Mouse (Mus musculus): ENCODE measurements around the gene Prlh. TPM values are rescaled to one million over a fixed set of nuclear protein-coding genes. Genes with fewer than 3 reads are reported as not detected.

The Prlh gene
- polyA plus RNA-seq, 2 experiments, result not detected

DNA sequence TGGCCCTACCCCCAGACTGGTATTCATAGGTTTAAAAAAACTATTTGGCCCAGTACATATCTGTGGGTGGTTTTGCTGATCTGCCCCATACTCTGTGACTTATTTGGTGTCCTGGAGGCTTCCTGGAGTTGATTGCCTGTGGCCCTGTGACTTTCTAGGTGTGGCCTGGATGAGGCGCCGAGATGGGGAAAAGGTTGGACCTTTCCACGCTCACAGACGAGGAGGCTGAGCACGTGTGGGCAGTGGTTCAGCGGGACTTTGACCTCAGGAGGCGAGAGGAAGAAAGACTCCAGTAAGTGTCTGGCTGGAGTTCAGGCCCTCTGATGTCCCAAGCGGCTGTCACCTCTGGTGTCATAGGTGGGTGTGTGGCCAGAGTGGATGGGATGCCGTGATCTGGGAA, 31.2 kb upstream of the Prlh start:
- H3K4me1 ChIP-seq (replicated peaks; ENCODE audit: control insufficient read depth in 2 of 2, insufficient read depth in 2 of 2, low read length in 1 of 2), result no peaks in the 10 kb centered on the region
- WGBS (ENCODE audit: insufficient replicate concordance), result 68% methylated on average over 9 of the region's 9 CpGs
- H3K27me3 ChIP-seq (ENCODE audit: control insufficient read depth, insufficient read depth, low read length), result no peaks in the 10 kb centered on the region
- TF ChIP-seq EP300 (IDR thresholded peaks at IDR 0.05; ENCODE audit: low read depth) (no peak), CTCF (IDR thresholded peaks at IDR 0.05; ENCODE audit: low read depth) (no peak)
- no peak overlapping the region for H3K27ac ChIP-seq
- ATAC-seq (ENCODE audit: insufficient read depth), result no peak
- H3K4me3 ChIP-seq (ENCODE audit: insufficient read depth in 1 of 2, low read depth in 2 of 2, low read length in 2 of 2), result no peak overlapping the region
- H3K36me3 ChIP-seq (replicated peaks; ENCODE audit: control insufficient read depth, insufficient read depth, low read depth), result no peaks in the 10 kb centered on the region
- no peak overlapping the region for H3K9ac ChIP-seq (replicated peaks)
- no peak for DNase-seq (ENCODE audit: low read depth in 3 of 3, low spot score in 3 of 3)
- no peak overlapping the region for H3K4me2 ChIP-seq (ENCODE audit: low read depth)
- no peaks in the 10 kb centered on the region for H3K9me3 ChIP-seq (ENCODE audit: control insufficient read depth, low read length)

DNA sequence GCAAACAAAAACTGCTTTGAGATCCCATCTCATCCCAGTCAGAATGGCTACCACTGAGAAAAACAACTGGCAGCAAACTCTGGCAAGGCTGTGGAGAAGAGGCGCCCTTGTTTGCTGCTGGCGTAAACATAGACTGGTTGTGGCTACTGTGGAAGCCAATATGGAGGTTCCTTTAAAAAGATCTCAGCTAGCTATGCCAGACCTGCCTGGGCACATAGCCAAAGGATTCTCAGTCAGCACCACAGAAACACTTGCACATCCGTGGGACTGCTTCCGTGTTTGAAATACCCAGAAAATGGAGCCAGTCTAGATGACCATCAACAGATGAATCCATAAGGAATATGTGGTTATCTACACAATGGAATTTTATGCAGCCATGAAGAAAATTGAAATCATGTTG, 26.9 kb upstream of the Prlh start:
- DNase-seq (ENCODE audit: low read depth in 3 of 3, low spot score in 3 of 3), result no peak
- H3K27ac ChIP-seq, result no peak overlapping the region
- no peaks in the 10 kb centered on the region for H3K9me3 ChIP-seq (ENCODE audit: control insufficient read depth, low read length)
- no peak overlapping the region for H3K4me3 ChIP-seq (ENCODE audit: insufficient read depth in 1 of 2, low read depth in 2 of 2, low read length in 2 of 2)
- H3K4me2 ChIP-seq (ENCODE audit: low read depth), result no peak overlapping the region
- no peak for ATAC-seq (ENCODE audit: insufficient read depth)
- H3K36me3 ChIP-seq (replicated peaks; ENCODE audit: control insufficient read depth, insufficient read depth, low read depth), result no peaks in the 10 kb centered on the region
- peaks cover 5% of the 10 kb centered on the region; the same call in 1 of the 2 replicates for H3K27me3 ChIP-seq (ENCODE audit: control insufficient read depth, insufficient read depth, low read length)
- no peak for TF ChIP-seq EP300 (IDR thresholded peaks at IDR 0.05; ENCODE audit: low read depth)
- H3K4me1 ChIP-seq (replicated peaks; ENCODE audit: control insufficient read depth in 2 of 2, insufficient read depth in 2 of 2, low read length in 1 of 2), result no peaks in the 10 kb centered on the region
- no peak overlapping the region for H3K9ac ChIP-seq (replicated peaks)
- WGBS (ENCODE audit: insufficient replicate concordance), result 74% methylated on average over 4 of the region's 4 CpGs

DNA sequence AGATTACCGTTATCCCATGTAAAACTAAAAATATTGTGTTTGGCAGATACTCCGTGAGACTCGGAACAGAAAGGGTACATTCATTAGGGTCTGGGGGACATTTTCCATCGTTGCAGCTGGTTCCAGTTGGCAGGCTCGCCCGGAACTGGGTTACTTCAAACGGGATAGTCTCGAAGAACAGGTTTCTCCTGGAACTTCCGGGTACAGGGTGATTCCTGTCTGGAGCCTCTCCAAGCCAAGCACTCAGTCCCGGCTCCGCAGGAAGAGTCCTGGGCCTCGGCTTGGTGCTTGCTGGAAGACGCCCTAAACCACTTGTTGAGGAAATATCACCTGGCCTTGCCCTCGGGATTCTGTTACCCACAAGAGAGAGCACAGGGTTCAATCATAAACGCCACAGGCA, 25.6 kb upstream of the Prlh start:
- 38% methylated on average over 15 of the region's 15 CpGs for WGBS (ENCODE audit: insufficient replicate concordance)
- Histone ChIP-seq H3K27ac (no peak overlapping the region), H3K36me3 (replicated peaks; ENCODE audit: control insufficient read depth, insufficient read depth, low read depth) (no peaks in the 10 kb centered on the region), H3K4me2 (ENCODE audit: low read depth) (no peak overlapping the region), H3K4me1 (replicated peaks; ENCODE audit: control insufficient read depth in 2 of 2, insufficient read depth in 2 of 2, low read length in 1 of 2) (no peaks in the 10 kb centered on the region), H3K9me3 (ENCODE audit: control insufficient read depth, low read length) (no peaks in the 10 kb centered on the region), H3K9ac (replicated peaks) (no peak overlapping the region), H3K27me3 (ENCODE audit: control insufficient read depth, insufficient read depth, low read length) (peaks cover 5% of the 10 kb centered on the region; the same call in 1 of the 2 replicates), H3K4me3 (ENCODE audit: insufficient read depth in 1 of 2, low read depth in 2 of 2, low read length in 2 of 2) (no peak overlapping the region)
- TF ChIP-seq EP300 (IDR thresholded peaks at IDR 0.05; ENCODE audit: low read depth) (no peak), CTCF (IDR thresholded peaks at IDR 0.05; ENCODE audit: low read depth) (no peak)
- ATAC-seq (ENCODE audit: insufficient read depth) (no peak), DNase-seq (ENCODE audit: low read depth in 3 of 3, low spot score in 3 of 3) (no peak)

DNA sequence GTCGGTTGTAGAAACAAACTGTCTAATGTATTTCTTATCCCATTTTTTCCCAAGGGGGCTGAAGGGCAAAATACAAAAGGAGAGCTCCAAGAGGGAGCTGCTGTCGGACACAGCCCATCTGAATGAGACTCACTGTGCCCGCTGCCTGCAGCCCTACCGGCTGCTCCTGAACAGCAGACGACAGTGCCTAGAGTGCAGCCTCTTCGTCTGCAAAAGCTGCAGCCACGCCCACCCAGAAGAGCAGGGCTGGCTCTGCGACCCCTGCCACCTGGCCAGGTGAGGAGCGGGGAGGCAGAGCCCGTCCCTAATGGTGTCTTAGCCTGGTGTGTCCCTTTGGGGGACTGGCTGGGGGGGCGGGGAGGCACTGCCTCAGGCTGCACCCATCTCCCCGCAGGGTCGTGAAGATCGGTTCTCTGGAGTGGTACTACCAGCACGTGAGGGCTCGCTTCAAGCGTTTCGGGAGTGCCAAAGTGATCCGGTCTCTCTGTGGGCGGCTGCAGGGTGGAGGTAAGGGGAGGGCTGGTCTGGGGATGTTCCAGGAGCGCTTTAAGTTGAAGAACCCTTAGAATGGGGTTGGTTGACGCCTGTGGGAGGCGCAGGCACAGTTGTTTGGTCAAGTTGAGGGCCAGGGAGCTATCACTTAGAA, 24.9 kb upstream of the Prlh start:
- Histone ChIP-seq H3K4me1 (replicated peaks; ENCODE audit: control insufficient read depth in 2 of 2, insufficient read depth in 2 of 2, low read length in 1 of 2) (no peaks in the 10 kb centered on the region), H3K4me3 (ENCODE audit: insufficient read depth in 1 of 2, low read depth in 2 of 2, low read length in 2 of 2) (no peak overlapping the region), H3K4me2 (ENCODE audit: low read depth) (0 out of 2 replicates have a peak overlapping the region, but pooled peaks have one; percentile 20), H3K36me3 (replicated peaks; ENCODE audit: control insufficient read depth, insufficient read depth, low read depth) (no peaks in the 10 kb centered on the region), H3K27me3 (ENCODE audit: control insufficient read depth, insufficient read depth, low read length) (peaks cover 5% of the 10 kb centered on the region; the same call in 1 of the 2 replicates), H3K27ac (no peak overlapping the region), H3K9me3 (ENCODE audit: control insufficient read depth, low read length) (no peaks in the 10 kb centered on the region), H3K9ac (replicated peaks) (no peak overlapping the region)
- no peak for DNase-seq (ENCODE audit: low read depth in 3 of 3, low spot score in 3 of 3)
- WGBS (ENCODE audit: insufficient replicate concordance), result 2% methylated on average over 23 of the region's 23 CpGs
- no peak for ATAC-seq (ENCODE audit: insufficient read depth)
- TF ChIP-seq CTCF (IDR thresholded peaks at IDR 0.05; ENCODE audit: low read depth), result no peak
- TF ChIP-seq EP300 (IDR thresholded peaks at IDR 0.05; ENCODE audit: low read depth), result no peak

DNA sequence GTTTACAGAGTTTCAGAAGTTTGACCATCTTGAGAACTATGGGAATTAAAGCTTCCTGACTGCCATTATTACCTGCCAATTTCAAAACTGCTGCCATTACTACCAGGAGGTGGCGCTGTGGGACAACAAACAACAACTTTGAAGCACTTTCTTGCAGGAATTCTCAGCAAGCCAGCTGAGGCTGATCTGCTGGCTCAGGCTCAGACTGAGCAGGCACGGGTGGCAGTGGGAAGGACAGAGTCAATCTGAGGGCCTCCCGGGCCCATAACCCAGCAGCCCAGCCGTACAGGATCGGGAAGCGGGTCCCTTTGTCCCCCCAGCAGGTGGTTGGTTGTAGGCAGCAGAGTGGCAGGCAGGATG, 24.4 kb upstream of the Prlh start:
- H3K4me2 ChIP-seq (ENCODE audit: low read depth), result no peak overlapping the region
- ATAC-seq (ENCODE audit: insufficient read depth), result no peak

More for the DNA sequence above, 24.4 kb upstream of the Prlh start:
- Histone ChIP-seq H3K4me1 (replicated peaks; ENCODE audit: control insufficient read depth in 2 of 2, insufficient read depth in 2 of 2, low read length in 1 of 2) (no peaks in the 10 kb centered on the region), H3K27ac (no peak overlapping the region), H3K4me3 (ENCODE audit: insufficient read depth in 1 of 2, low read depth in 2 of 2, low read length in 2 of 2) (no peak overlapping the region), H3K36me3 (replicated peaks; ENCODE audit: control insufficient read depth, insufficient read depth, low read depth) (no peaks in the 10 kb centered on the region), H3K9me3 (ENCODE audit: control insufficient read depth, low read length) (no peaks in the 10 kb centered on the region), H3K27me3 (ENCODE audit: control insufficient read depth, insufficient read depth, low read length) (peaks cover 5% of the 10 kb centered on the region; the same call in 1 of the 2 replicates), H3K9ac (replicated peaks) (no peak overlapping the region)
- TF ChIP-seq CTCF (IDR thresholded peaks at IDR 0.05; ENCODE audit: low read depth) (peak; percentile 82), EP300 (IDR thresholded peaks at IDR 0.05; ENCODE audit: low read depth) (no peak)
- 10% methylated on average over 6 of the region's 6 CpGs for WGBS (ENCODE audit: insufficient replicate concordance)
- peak; percentile 38 to 54 (median 49) for DNase-seq (ENCODE audit: low read depth in 3 of 3, low spot score in 3 of 3)
